Mouse (Mus musculus): Measurements from ENCODE around the gene Epc2.

Epc2 gene

GRCm38 (mm10) chr2:49571159-49571920 is 120.1 kb downstream of the Epc2 start:
- DNase-seq: peak; percentile 20 to 27

GRCm38 (mm10) chr2:49572111-49572642 is 120.9 kb downstream of the Epc2 start:
- peak in 1 of 2 experiments; percentile 13 for DNase-seq

DNA sequence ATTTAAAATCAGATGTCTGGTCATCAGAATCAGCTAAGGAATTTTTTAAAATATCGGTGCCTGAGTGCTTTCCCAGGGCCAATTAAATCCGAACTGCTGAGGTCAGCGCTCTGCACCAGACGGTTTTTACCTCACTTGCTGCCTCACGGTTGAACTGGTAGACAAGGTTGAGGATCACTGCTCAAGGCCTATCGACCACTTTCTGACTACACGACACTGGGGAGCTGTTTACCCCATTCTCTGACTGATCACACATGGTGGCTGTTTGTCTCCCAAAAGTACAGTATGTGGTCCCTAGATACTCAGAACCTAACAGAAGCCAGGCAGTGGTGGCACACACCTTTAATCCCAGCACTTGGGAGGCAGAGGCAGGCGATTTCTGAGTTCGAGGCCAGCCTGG is 121.4 kb downstream of the Epc2 start:
- DNase-seq: peak; percentile 11 to 13

DNA sequence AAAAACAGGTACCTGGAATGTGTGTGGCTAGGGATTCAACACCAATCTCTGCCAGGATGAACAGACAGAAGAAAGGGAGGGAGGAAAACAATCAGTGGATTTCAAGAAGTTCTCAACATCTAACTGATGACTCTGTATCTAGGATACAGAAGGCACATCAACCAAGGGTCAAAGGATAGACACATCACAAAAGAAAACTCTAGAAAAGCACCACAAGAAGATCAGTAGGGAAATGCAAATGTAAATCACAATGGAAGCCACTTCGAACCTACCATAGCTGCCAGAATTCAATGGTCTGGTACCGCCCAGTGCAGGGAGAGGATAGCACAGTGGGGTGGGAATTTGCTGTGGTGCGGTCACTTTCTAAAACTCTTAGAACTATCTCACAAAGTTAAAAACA is 122.0 kb downstream of the Epc2 start:
- no peak for DNase-seq

- DNase-seq: no peak
Measured at GRCm38 (mm10) chr2:49580585-49580984, 129.3 kb downstream of the Epc2 start.

GRCm38 (mm10) chr2:49582546-49582945 is 131.3 kb downstream of the Epc2 start:
- no peak for DNase-seq

DNA sequence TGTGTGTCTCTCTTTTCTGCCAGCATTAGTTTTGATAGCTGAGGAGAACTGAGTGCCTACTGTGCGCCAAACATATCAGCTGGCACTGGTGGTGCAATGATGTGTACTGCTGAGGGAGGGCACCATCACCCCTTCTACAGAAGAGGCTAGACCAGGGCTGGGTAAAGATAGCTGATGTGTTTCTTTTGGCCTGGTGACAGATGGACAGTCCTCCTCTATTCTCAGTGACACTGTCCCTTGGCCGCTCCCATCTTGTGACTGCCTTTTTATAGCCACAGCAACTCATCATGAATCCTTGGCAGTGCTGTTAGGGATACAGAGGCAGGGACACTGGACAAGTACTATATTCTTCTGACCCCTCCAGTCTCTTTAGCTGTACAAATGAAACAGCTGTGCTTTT is 132.0 kb downstream of the Epc2 start:
- DNase-seq: no peak

DNA sequence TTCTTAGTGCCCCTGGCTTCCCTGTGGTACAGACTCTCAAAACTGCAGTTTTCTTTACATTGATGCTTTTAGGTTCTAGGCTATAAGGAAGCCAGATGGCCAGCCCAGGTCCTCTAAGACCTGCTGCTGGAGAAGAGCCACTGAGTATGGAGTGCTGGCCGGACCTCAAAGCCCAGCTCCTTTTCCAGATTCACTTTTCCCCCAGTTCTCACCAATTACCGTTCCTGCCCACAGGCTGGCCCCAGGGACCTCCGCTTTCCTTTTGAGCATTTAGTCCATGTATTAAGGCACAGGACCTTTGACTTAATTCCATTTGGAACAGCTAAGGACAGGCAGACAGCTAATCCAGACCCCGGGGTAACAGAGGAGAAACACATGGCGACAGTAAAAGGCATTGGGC is 139.2 kb downstream of the Epc2 start:
- no peak for DNase-seq

DNA sequence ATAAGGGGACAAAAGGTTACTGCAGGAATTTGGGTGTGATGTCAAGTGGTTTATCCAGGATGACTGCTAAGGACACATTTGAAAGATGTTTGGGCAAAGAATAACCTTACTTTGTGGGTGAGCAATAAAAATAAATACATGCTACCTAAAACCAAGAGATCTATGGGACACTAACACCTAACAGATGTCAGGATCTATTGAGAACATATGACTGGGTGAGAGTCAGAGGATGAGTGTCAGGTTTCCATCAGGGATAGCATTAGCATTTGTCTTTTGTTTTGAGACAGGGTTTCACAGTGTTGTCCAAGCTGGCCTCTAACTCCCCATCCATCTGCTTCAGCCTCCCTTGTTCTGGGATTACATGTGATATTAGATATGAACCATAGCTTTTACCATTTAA is 141.6 kb downstream of the Epc2 start:
- DNase-seq: no peak

GRCm38 (mm10) chr2:49594886-49595285 is 143.6 kb downstream of the Epc2 start:
- DNase-seq: no peak

- DNase-seq: no peak
Measured at GRCm38 (mm10) chr2:49596318-49596717, 145.0 kb downstream of the Epc2 start.

DNA sequence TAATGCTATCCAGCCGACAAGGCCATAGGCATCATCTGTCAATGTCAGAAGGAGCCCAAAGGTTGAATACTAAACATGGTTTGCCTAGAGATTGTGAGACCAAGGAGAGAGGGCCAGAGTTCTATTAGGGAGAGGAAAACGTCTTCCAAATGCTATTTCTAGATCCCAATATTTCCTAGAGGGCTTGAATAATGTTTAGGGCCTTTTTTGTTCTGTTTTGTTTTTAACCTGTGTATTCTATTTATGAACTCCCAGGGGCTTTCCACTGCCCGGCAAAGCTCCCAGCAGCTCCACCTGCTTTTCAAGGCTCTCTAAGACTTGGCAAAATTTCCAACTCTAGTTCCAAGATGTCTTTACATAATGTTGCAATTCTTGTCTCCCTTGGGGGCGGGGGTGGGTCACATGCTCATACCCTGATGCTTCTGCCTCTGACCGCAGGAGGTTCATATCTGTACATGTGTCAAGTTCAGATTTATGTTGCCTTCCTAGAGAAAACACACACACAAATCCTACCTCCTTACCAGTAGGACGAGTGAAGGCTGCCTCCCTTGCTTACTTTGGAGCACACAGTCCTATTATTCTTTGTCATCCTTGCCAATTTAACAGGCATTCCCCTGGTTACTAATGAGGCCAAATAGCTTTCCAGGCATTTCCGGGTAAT is 148.9 kb downstream of the Epc2 start:
- no peak for DNase-seq

All from kidney, postnatal 36 days (tissue).